Mouse (Mus musculus) brain, embryonic 18.5 days (tissue): ENCODE data around the gene Gss.
"Not testable (repeated sequence)": the region's sequence is repeated elsewhere in the genome, so short reads cannot be mapped to it uniquely, and the experiment has no call there.

Experiments used
- DNase-seq: peaks from one replicate; pipeline ENCODE4 v3.0.0-alpha.2; 2012; ENCODE audit warnings: low read depth, low spot score

The Gss gene

GRCm38 (mm10) chr2:155574700-155575099 lies 17.9 kb downstream of the Gss start:
- DNase-seq: no peak

GRCm38 (mm10) chr2:155573996-155574395 lies 18.6 kb downstream of the Gss start:
- no peak for DNase-seq

- no peak for DNase-seq
These were observed 19.6 kb downstream of the Gss start for GRCm38 (mm10) chr2:155573001-155573400.

GRCm38 (mm10) chr2:155569223-155569807 lies 23.3 kb downstream of the Gss start:
- DNase-seq: no peak

GRCm38 (mm10) chr2:155567751-155568150 lies 24.9 kb downstream of the Gss start:
- DNase-seq: no peak

GRCm38 (mm10) chr2:155562934-155563333 lies 29.7 kb downstream of the Gss start:
- DNase-seq: no peak

GRCm38 (mm10) chr2:155562209-155562608 lies 30.4 kb downstream of the Gss start:
- DNase-seq: no peak

GRCm38 (mm10) chr2:155554426-155554985 lies 38.1 kb downstream of the Gss start:
- no peak for DNase-seq

- no peak for DNase-seq
These were observed 39.7 kb downstream of the Gss start for GRCm38 (mm10) chr2:155552949-155553354.

- no peak for DNase-seq
These were observed 40.3 kb downstream of the Gss start for GRCm38 (mm10) chr2:155552336-155552735.

- DNase-seq: no peak
These were observed 45.7 kb downstream of the Gss start for GRCm38 (mm10) chr2:155546955-155547354.

- no peak for DNase-seq
These were observed 51.7 kb downstream of the Gss start for GRCm38 (mm10) chr2:155540822-155541458.

- no peak for DNase-seq
These were observed 52.9 kb downstream of the Gss start for GRCm38 (mm10) chr2:155539696-155540095.

- not testable (repeated sequence) for DNase-seq
These were observed 54.0 kb downstream of the Gss start for GRCm38 (mm10) chr2:155538463-155539057.

GRCm38 (mm10) chr2:155537761-155538462 lies 54.7 kb downstream of the Gss start:
- no peak for DNase-seq

GRCm38 (mm10) chr2:155536292-155536691 lies 56.3 kb downstream of the Gss start:
- no peak for DNase-seq

GRCm38 (mm10) chr2:155527367-155527766 lies 65.2 kb downstream of the Gss start:
- DNase-seq: no peak

GRCm38 (mm10) chr2:155524378-155524777 lies 68.2 kb downstream of the Gss start:
- DNase-seq: no peak

- DNase-seq: no peak
These were observed 68.9 kb downstream of the Gss start for GRCm38 (mm10) chr2:155523706-155524105.

- DNase-seq: no peak
These were observed 73.9 kb downstream of the Gss start for GRCm38 (mm10) chr2:155518531-155519270.
